Mouse (Mus musculus) forebrain, embryonic 15.5 days (tissue): ENCODE results near the gene Ttf2. TPM values are rescaled to one million over a fixed set of nuclear protein-coding genes. Genes with fewer than 3 reads are reported as not detected.

Experiments
- ATAC-seq: fragments of 200-750 bp; cut with Nextera tagmentation; replicated peaks from 2 replicates; pipeline ENCODE4 v1.8.0; 2017; ENCODE audit warnings: mild to moderate bottlenecking, moderate TSS enrichment, moderate library complexity
- H3K27ac ChIP-seq: fragments of 300-500 bp; sonication (generic); replicated peaks from 2 replicates; pipeline ENCODE4 v1.5.1; 2015; ENCODE audit warnings: mild to moderate bottlenecking, inconsistent platforms
- H3K27me3 ChIP-seq: fragments of 300-500 bp; sonication (generic); 2 replicates; pipeline ENCODE4 v1.6.1; 2015; ENCODE audit warnings: inconsistent platforms
- H3K36me3 ChIP-seq: fragments of 300-500 bp; sonication (generic); 2 replicates; pipeline ENCODE4 v1.6.1; 2015; ENCODE audit warnings: mild to moderate bottlenecking, inconsistent platforms
- H3K4me1 ChIP-seq: fragments of 300-500 bp; sonication (generic); 2 replicates; pipeline ENCODE4 v1.6.1; 2015; ENCODE audit warnings: inconsistent platforms
- H3K4me2 ChIP-seq: fragments of 300-500 bp; sonication (generic); replicated peaks from 2 replicates; pipeline ENCODE4 v1.6.1; 2015; ENCODE audit warnings: mild to moderate bottlenecking, inconsistent platforms
- H3K4me3 ChIP-seq: fragments of 300-500 bp; sonication (generic); 2 replicates; pipeline ENCODE4 v1.5.1; 2015; ENCODE audit warnings: mild to moderate bottlenecking, inconsistent platforms
- H3K9ac ChIP-seq: fragments of 300-500 bp; sonication (generic); replicated peaks from 2 replicates; pipeline ENCODE4 v1.6.1; 2015; ENCODE audit warnings: mild to moderate bottlenecking, inconsistent platforms
- H3K9me3 ChIP-seq: fragments of 300-500 bp; sonication (generic); 2 replicates; pipeline ENCODE4 v1.6.1; 2016; ENCODE audit warnings: inconsistent platforms
- WGBS: fragments of 180-500 bp; shearing (Covaris S2); methylation state at CpG from one replicate; pipeline ENCODE4 v1.1.7; 2015; ENCODE audit warnings: mixed read lengths; 5-methylcytosine and 5-hydroxymethylcytosine counted together
- polyA plus RNA-seq: library from polyadenylated mRNA; unstranded; fragments of >200 nt; fragmentation: Nextera tagmentation; extraction: Ambion mirVana; gene quantifications from 2 replicates; pipeline ENCODE4 v1.2.1, GENCODE M21; 2015

The Ttf2 gene
- polyA plus RNA-seq, 1 experiment from 2014 or later = 6.7 TPM

DNA sequence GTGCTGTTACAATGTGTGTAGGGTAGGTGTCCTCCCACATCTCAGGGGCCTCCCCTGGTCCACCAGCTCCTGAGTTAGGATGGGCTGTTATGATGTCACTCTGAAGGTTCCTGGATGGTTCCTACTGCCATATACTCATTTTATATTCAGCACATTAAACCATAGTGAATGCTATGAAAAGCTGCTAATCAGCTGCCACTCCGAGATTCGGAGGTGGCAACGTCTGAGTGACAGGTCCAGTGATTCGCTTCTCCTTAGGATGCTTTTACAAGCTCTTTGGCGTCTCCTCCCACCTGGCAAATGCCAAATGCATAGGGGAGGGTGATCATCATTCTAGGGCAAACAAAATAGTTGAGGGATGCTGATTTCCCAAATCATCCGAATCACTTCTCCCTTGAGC lies 74.0 kb downstream of the Ttf2 start:
- no peak overlapping the region for H3K9ac ChIP-seq
- no peaks in the 10 kb centered on the region for H3K36me3 ChIP-seq
- 54% methylated on average over 6 of the region's 6 CpGs for WGBS
- H3K4me2 ChIP-seq = no peak overlapping the region
- no peaks in the 10 kb centered on the region for H3K9me3 ChIP-seq
- no peak overlapping the region for H3K27ac ChIP-seq
- no peaks in the 10 kb centered on the region for H3K27me3 ChIP-seq
- H3K4me1 ChIP-seq = no peaks in the 10 kb centered on the region
- no peak overlapping the region for H3K4me3 ChIP-seq
- no peak; the same call in 1 of the 2 replicates for ATAC-seq

DNA sequence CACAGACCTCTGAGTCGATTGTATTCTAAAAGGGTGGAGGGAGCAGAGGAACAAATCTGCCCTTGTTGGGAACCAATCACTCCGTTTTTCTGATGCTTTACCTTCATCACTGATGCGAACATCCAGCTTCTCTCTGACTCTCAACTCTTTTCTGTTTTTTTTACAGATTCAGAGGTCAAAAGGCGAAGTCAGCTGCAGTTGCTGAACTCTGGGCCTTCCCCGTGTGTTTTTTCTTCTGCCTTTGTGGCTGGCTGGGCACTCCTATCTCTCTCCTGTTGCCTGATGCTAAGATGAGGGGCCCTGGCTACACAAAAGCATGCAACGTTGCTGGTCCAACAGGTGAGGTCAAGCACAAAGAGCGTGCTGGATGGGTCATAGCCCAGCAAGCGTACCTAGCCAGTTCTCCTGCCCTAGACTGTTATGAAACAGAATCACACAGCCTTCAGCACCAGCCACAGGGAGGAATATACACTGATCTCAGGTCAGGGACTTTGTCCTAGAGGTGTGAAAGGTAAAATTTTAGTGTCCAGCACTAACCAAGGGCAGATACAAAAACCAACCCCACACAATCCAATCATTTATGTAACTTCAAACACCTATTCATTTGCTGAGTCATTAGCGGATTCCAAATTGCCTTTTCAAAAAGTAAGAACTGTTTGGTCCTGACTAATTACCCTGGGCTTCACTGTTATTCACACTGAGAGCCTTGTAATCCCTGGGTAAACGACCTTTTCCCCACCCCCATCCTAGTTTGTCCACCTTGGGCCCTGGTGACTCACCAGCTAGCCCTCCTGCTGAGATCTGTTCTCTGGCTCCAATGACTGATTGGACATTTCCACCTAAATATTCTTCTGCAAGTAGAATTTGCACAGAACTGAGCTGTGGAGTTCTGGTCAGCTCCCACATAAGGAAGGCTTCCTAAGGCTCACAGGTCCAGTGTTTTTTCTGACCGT lies 76.8 kb downstream of the Ttf2 start:
- 62% methylated on average over 11 of the region's 11 CpGs for WGBS
- Histone ChIP-seq H3K4me2 (no peak overlapping the region), H3K4me3 (no peak overlapping the region), H3K27ac (no peak overlapping the region), H3K9me3 (no peaks in the 10 kb centered on the region), H3K9ac (no peak overlapping the region), H3K27me3 (no peaks in the 10 kb centered on the region), H3K36me3 (no peaks in the 10 kb centered on the region), H3K4me1 (no peaks in the 10 kb centered on the region)
- no peak for ATAC-seq

DNA sequence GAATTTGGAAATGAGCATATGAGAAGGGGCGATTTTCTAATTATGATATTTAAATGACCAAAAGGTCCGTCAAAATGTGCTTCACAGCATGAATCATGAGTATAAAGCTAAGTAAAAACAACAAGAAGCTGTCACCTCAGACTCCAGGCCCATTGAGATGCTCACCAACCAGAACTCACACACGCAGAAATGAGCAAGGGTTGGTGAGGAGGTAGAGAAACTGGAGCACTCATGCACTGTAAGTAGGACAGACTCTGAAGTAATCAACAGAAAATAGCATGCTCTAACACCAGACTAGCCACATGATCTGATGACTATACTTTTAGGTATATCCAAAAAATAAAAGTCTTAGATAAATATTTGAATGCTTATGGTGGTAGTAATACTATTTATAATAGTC lies 79.1 kb downstream of the Ttf2 start:
- Histone ChIP-seq H3K4me1 (no peaks in the 10 kb centered on the region), H3K9ac (no peak overlapping the region), H3K27me3 (no peaks in the 10 kb centered on the region), H3K36me3 (no peaks in the 10 kb centered on the region), H3K4me2 (no peak overlapping the region), H3K9me3 (no peaks in the 10 kb centered on the region), H3K27ac (no peak overlapping the region), H3K4me3 (no peak overlapping the region)
- 83% methylated on average over 3 of the region's 3 CpGs for WGBS
- no peak for ATAC-seq

DNA sequence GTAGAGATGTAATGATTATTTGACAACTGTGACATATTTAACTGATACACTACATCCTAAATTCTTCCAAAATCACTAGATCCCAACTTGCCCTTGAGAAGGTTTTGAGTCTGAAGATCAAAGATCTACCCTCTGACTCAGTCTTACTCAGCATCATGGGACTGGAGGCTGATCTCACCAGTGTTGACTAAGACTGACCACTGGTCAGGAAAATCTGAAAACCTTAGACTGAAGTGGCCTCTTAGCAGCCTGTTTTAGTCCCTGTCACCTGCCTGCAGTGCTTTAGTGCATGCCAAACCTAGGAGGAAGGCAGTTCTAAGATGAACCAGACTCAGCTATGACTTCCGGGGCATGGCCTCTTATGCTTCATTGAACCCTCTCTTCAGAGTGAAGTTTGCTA lies 80.2 kb downstream of the Ttf2 start:
- H3K9ac ChIP-seq = no peak overlapping the region
- no peaks in the 10 kb centered on the region for H3K4me1 ChIP-seq
- no peak overlapping the region for H3K4me2 ChIP-seq
- H3K27me3 ChIP-seq = no peaks in the 10 kb centered on the region
- H3K4me3 ChIP-seq = no peak overlapping the region
- H3K36me3 ChIP-seq = no peaks in the 10 kb centered on the region
- ATAC-seq = no peak
- 90% methylated on average over 1 of the region's 1 CpGs for WGBS
- no peaks in the 10 kb centered on the region for H3K9me3 ChIP-seq
- H3K27ac ChIP-seq = no peak overlapping the region

Other genes starting within 250 kb of the Ttf2 start
- not detected in 2 replicates for gene Vtcn1, start 144.2 kb downstream of the Ttf2 start, polyA plus RNA-seq
- 7.8 and 8.0 TPM in 2 replicates for gene Trim45, start 47.5 kb downstream of the Ttf2 start, polyA plus RNA-seq
- gene Cd101, start 59.9 kb upstream of the Ttf2 start, polyA plus RNA-seq = 0.05 and 0.10 TPM in 2 replicates
- gene Ptgfrn, start 140.6 kb upstream of the Ttf2 start, polyA plus RNA-seq = 3.4 and 3.8 TPM in 2 replicates